Mouse (Mus musculus) heart, postnatal 0 days (tissue): ENCODE results near the gene Dnase2a.

Experiments
- CTCF ChIP-seq: IDR thresholded peaks from 2 replicates; pipeline ENCODE4 v1.5.1; 2016; ENCODE audit warnings: antibody characterized with exemption, control low read depth, low read depth
- EP300 ChIP-seq: IDR thresholded peaks from 2 replicates; pipeline ENCODE4 v1.6.1; 2016; ENCODE audit warnings: antibody characterized with exemption, low read depth

- TF ChIP-seq CTCF (no peak), EP300 (no peak)
These were observed 44.4 kb downstream of the Dnase2a start for GRCm38 (mm10) chr8:84952612-84953255.
